Mouse (Mus musculus): Measurements from ENCODE around the gene Mmp27.

The Mmp27 gene

GRCm38 (mm10) chr9:7602982-7603742, 32.0 kb downstream of the Mmp27 start:
- peak; percentile 68 for DNase-seq (ENCODE audit: low read depth)

GRCm38 (mm10) chr9:7604005-7604404, 32.8 kb downstream of the Mmp27 start:
- peak; percentile 31 for DNase-seq (ENCODE audit: low read depth)

GRCm38 (mm10) chr9:7605638-7606037, 34.4 kb downstream of the Mmp27 start:
- DNase-seq (ENCODE audit: low read depth): no peak

GRCm38 (mm10) chr9:7622582-7622981, 51.4 kb downstream of the Mmp27 start:
- DNase-seq (ENCODE audit: low read depth): no peak

- DNase-seq (ENCODE audit: low read depth): no peak
Measured at GRCm38 (mm10) chr9:7627931-7628330, 56.7 kb downstream of the Mmp27 start, which contains the start of gene Mmp20. Gene Mmp20 (plus strand): TSS chr9:7628231.

Measured in 416B (cell line).